Mouse (Mus musculus) neural tube, embryonic 14.5 days (tissue): ENCODE measurements around the gene Efhd2. TPM values are rescaled to one million over a fixed set of nuclear protein-coding genes. Genes with fewer than 3 reads are reported as not detected.

Experiments used
- ATAC-seq: fragments of 200-750 bp; cut with Nextera tagmentation; 2 replicates; pipeline ENCODE4 v1.8.0; 2017; ENCODE audit warnings: low read depth, mild to moderate bottlenecking, moderate TSS enrichment, moderate library complexity
- H3K27ac ChIP-seq: fragments of 300-500 bp; sonication (generic); 2 replicates; pipeline ENCODE4 v1.5.1; 2014; ENCODE audit warnings: low read depth, mild to moderate bottlenecking, control low read depth, low read length, moderate library complexity, mixed read lengths
- H3K27me3 ChIP-seq: fragments of 300-500 bp; sonication (generic); 2 replicates; pipeline ENCODE4 v1.6.1; 2014; ENCODE audit warnings: low read length; ENCODE audit not compliant: control insufficient read depth, insufficient read depth
- H3K36me3 ChIP-seq: fragments of 300-500 bp; sonication (generic); 2 replicates; pipeline ENCODE4 v1.6.1; 2014; ENCODE audit warnings: low read length, mixed read lengths; ENCODE audit not compliant: control insufficient read depth, insufficient read depth
- H3K4me1 ChIP-seq: fragments of 300-500 bp; sonication (generic); 2 replicates; pipeline ENCODE4 v1.6.1; 2014; ENCODE audit warnings: low read length; ENCODE audit not compliant: control insufficient read depth, insufficient read depth
- H3K4me2 ChIP-seq: fragments of 300-500 bp; sonication (generic); 2 replicates; pipeline ENCODE4 v1.6.1; 2014; ENCODE audit warnings: mild to moderate bottlenecking, low read depth, low read length, control low read depth
- H3K4me3 ChIP-seq: fragments of 300-500 bp; sonication (generic); 2 replicates; pipeline ENCODE4 v1.5.1; 2014; ENCODE audit warnings: low read depth, low read length, control low read depth, mixed read lengths
- H3K9ac ChIP-seq: fragments of 300-500 bp; sonication (generic); replicated peaks from 2 replicates; pipeline ENCODE4 v1.6.1; 2014; ENCODE audit warnings: low read depth, mild to moderate bottlenecking, control low read depth, low read length, mixed read lengths
- H3K9me3 ChIP-seq: fragments of 300-500 bp; sonication (generic); 2 replicates; pipeline ENCODE4 v1.6.1; 2016; ENCODE audit warnings: low read length; ENCODE audit not compliant: control insufficient read depth
- WGBS: fragments of 180-500 bp; shearing (Covaris S2); extraction: QIAGEN DNeasy Blood & Tissue Kit; methylation state at CpG from one replicate; pipeline ENCODE4 v1.1.7; 2014; 5-methylcytosine and 5-hydroxymethylcytosine counted together
- polyA plus RNA-seq: library from polyadenylated mRNA; unstranded; fragments of >200 nt; fragmentation: Nextera tagmentation; extraction: Ambion mirVana; gene quantifications from 2 replicates; pipeline ENCODE4 v1.2.1, GENCODE M21; 2014

The Efhd2 gene
- polyA plus RNA-seq, 1 experiment from 2014 or later: 33.2 TPM

GRCm38 (mm10) chr4:141885451-141885850 is 10.7 kb upstream of the Efhd2 start:
- Histone ChIP-seq H3K9ac (no peak overlapping the region), H3K36me3 (no peaks in the 10 kb centered on the region), H3K4me1 (no peaks in the 10 kb centered on the region), H3K4me2 (no peak overlapping the region), H3K4me3 (no peak overlapping the region), H3K27ac (no peak overlapping the region), H3K27me3 (no peaks in the 10 kb centered on the region), H3K9me3 (no peaks in the 10 kb centered on the region)
- ATAC-seq: no peak
- WGBS: 85% methylated on average over 9 of the region's 9 CpGs

GRCm38 (mm10) chr4:141882858-141883257 is 8.1 kb upstream of the Efhd2 start:
- Histone ChIP-seq H3K4me3 (no peak overlapping the region), H3K9me3 (no peaks in the 10 kb centered on the region), H3K4me2 (no peak overlapping the region), H3K27me3 (no peaks in the 10 kb centered on the region), H3K9ac (no peak overlapping the region), H3K36me3 (no peaks in the 10 kb centered on the region), H3K4me1 (no peaks in the 10 kb centered on the region), H3K27ac (no peak overlapping the region)
- ATAC-seq: no peak
- WGBS: 86% methylated on average over 7 of the region's 7 CpGs

- 83% methylated on average over 5 of the region's 5 CpGs for WGBS
- no peak for ATAC-seq
- no peak overlapping the region for H3K27ac ChIP-seq
- no peak overlapping the region for H3K4me2 ChIP-seq
- H3K9ac ChIP-seq: no peak overlapping the region
- no peaks in the 10 kb centered on the region for H3K36me3 ChIP-seq
- H3K27me3 ChIP-seq: no peaks in the 10 kb centered on the region
- no peaks in the 10 kb centered on the region for H3K9me3 ChIP-seq
- no peaks in the 10 kb centered on the region for H3K4me1 ChIP-seq
- H3K4me3 ChIP-seq: no peak overlapping the region
These were observed 7.2 kb upstream of the Efhd2 start for GRCm38 (mm10) chr4:141881950-141882349.

GRCm38 (mm10) chr4:141881289-141881914 is 6.7 kb upstream of the Efhd2 start:
- Histone ChIP-seq H3K4me1 (no peaks in the 10 kb centered on the region), H3K27ac (no peak overlapping the region), H3K36me3 (no peaks in the 10 kb centered on the region), H3K9ac (no peak overlapping the region), H3K9me3 (no peaks in the 10 kb centered on the region), H3K27me3 (no peaks in the 10 kb centered on the region), H3K4me3 (no peak overlapping the region), H3K4me2 (no peak overlapping the region)
- 70% methylated on average over 10 of the region's 10 CpGs for WGBS
- no peak for ATAC-seq

- H3K27me3 ChIP-seq: no peaks in the 10 kb centered on the region
- H3K36me3 ChIP-seq: no peaks in the 10 kb centered on the region
- H3K27ac ChIP-seq: no peak overlapping the region
- no peak for ATAC-seq
- H3K4me2 ChIP-seq: no peak overlapping the region
- H3K9me3 ChIP-seq: no peaks in the 10 kb centered on the region
- H3K9ac ChIP-seq: no peak overlapping the region
- WGBS: 74% methylated on average over 9 of the region's 9 CpGs
- peaks cover 5% of the 10 kb centered on the region; the same call in 1 of the 2 replicates for H3K4me1 ChIP-seq
- no peak overlapping the region for H3K4me3 ChIP-seq
These were observed 5.2 kb upstream of the Efhd2 start for GRCm38 (mm10) chr4:141879875-141880274.

- ATAC-seq: no peak
These were observed 4.4 kb upstream of the Efhd2 start for GRCm38 (mm10) chr4:141879074-141879473.

GRCm38 (mm10) chr4:141878621-141879020 is 3.9 kb upstream of the Efhd2 start:
- Histone ChIP-seq H3K27me3 (no peaks in the 10 kb centered on the region), H3K4me2 (no peak overlapping the region), H3K27ac (no peak overlapping the region), H3K9me3 (no peaks in the 10 kb centered on the region), H3K9ac (no peak overlapping the region), H3K4me1 (peaks cover 5% of the 10 kb centered on the region), H3K4me3 (no peak overlapping the region), H3K36me3 (no peaks in the 10 kb centered on the region)
- no peak for ATAC-seq
- 76% methylated on average over 7 of the region's 7 CpGs for WGBS

More at GRCm38 (mm10) chr4:141879074-141879473, 4.4 kb upstream of the Efhd2 start:
- Histone ChIP-seq H3K36me3 (no peaks in the 10 kb centered on the region), H3K9ac (no peak overlapping the region), H3K27me3 (no peaks in the 10 kb centered on the region), H3K4me3 (no peak overlapping the region), H3K4me1 (peaks cover 5% of the 10 kb centered on the region; the same call in 1 of the 2 replicates), H3K27ac (no peak overlapping the region), H3K9me3 (no peaks in the 10 kb centered on the region), H3K4me2 (no peak overlapping the region)
- 76% methylated on average over 4 of the region's 4 CpGs for WGBS

- Histone ChIP-seq H3K4me3 (peak overlapping the region; percentile 77), H3K36me3 (no peaks in the 10 kb centered on the region), H3K4me2 (peak overlapping the region; percentile 64), H3K4me1 (peaks cover 20% of the 10 kb centered on the region), H3K9me3 (no peaks in the 10 kb centered on the region), H3K9ac (peak overlapping the region; percentile 81), H3K27ac (0 out of 2 replicates have a peak overlapping the region, but pooled peaks have one; percentile 48), H3K27me3 (no peaks in the 10 kb centered on the region)
- ATAC-seq: no peak; the same call in none of the 2 replicates
- WGBS: 15% methylated on average over 8 of the region's 8 CpGs
These were observed 875 bp upstream of the Efhd2 start for GRCm38 (mm10) chr4:141875481-141876108.

GRCm38 (mm10) chr4:141874111-141874600 is 564 bp downstream of the Efhd2 start:
- WGBS: under 1% methylated on average over 19 of the region's 19 CpGs
- Histone ChIP-seq H3K36me3 (no peaks in the 10 kb centered on the region), H3K4me1 (peaks cover 23% of the 10 kb centered on the region), H3K9me3 (no peaks in the 10 kb centered on the region), H3K27ac (no peak overlapping the region), H3K4me3 (peak overlapping the region; percentile 77), H3K4me2 (peak overlapping the region; percentile 64), H3K9ac (peak overlapping the region; percentile 81), H3K27me3 (no peaks in the 10 kb centered on the region)
- peak; percentile 16 for ATAC-seq
